12 mouse cellular contexts compared by ENCODE assay signal in the genomic region with DNA sequence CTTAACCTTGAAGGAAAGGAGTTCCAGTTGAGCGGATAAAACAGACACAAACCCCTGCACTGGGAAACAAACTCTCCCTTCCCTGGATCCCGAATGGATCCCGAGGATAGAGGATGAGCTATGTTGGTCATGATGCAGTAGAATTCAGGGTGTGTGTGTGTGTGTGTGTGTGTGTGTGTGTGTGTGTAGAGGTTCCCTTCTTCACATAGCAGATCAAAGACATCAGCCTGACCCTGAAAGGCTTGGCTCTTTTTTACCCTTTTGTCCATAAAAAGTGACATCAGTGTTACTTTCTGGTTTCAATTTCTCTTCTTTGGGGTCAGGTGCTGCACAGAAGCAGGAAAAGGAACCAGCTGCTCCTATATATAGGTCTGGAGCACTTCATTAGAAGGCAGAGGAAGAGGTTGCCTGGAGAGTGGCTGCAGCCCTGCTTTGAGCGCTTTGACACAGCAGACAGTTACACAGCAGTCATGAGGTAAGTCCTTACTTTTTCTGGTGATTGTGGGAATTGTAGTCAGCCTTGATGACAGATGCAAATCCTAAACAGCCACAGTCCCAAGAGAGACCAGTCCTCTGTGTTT. TPM values are rescaled to one million over a fixed set of nuclear protein-coding genes. Genes with fewer than 3 reads are reported as not detected.
DNase-seq lines count a peak whose midpoint lies in the region; ATAC-seq and TF ChIP-seq lines count a peak whose summit lies in the region.
"Had no signal": no experiment of that assay in that cellular context is flagged by ENCODE, and none has a peak within 500 bp of the region (broad histone marks: within the 10 kb centered on the region; RNA-seq: fewer than 3 reads in every experiment).

No protein-coding gene starts in this region.

- peaks cover 8% of the 10 kb centered on the region; the same call in 1 of the 2 replicates for H3K4me1 ChIP-seq in lung, postnatal 0 days (ENCODE audit: insufficient read depth, low read depth, low read length)
- H3K4me1 ChIP-seq in forebrain, embryonic 15.5 days, result no peaks in the 10 kb centered on the region

- H3K4me2 ChIP-seq in lung, postnatal 0 days (replicated peaks; ENCODE audit: low read depth, low read length), result no peak overlapping the region
- no peak overlapping the region for H3K4me2 ChIP-seq in forebrain, embryonic 15.5 days (replicated peaks)
- H3K4me2 ChIP-seq: heart, embryonic 12.5 days; lung, embryonic 14.5 days had no signal

- TF ChIP-seq CTCF in lung, postnatal 0 days (IDR thresholded peaks at IDR 0.05), result no peak

- H3K27me3 ChIP-seq in lung, postnatal 0 days (replicated peaks; ENCODE audit: insufficient read depth, low read length), result no peaks in the 10 kb centered on the region
- H3K27me3 ChIP-seq in forebrain, embryonic 15.5 days, result no peaks in the 10 kb centered on the region
- H3K27me3 ChIP-seq: heart, embryonic 12.5 days had no signal

- 73% methylated on average over 4 of the region's 4 CpGs for WGBS in lung, postnatal 0 days
- WGBS in forebrain, embryonic 15.5 days, result 81% methylated on average over 4 of the region's 4 CpGs

- ATAC-seq in lung, postnatal 0 days, result 0 out of 2 replicates have a peak, but pooled peaks have one; percentile 33
- no peak for ATAC-seq in forebrain, embryonic 15.5 days (replicated peaks)
- ATAC-seq: forebrain, embryonic 16.5 days had no signal

- no peak overlapping the region for H3K4me3 ChIP-seq in lung, postnatal 0 days (ENCODE audit: low read depth, low read length)
- H3K4me3 ChIP-seq in forebrain, embryonic 15.5 days, result no peak overlapping the region
- H3K4me3 ChIP-seq: heart, embryonic 12.5 days had no signal

- H3K9ac ChIP-seq in lung, postnatal 0 days (replicated peaks; ENCODE audit: low read depth), result no peak overlapping the region
- H3K9ac ChIP-seq in forebrain, embryonic 15.5 days (replicated peaks), result no peak overlapping the region
- H3K9ac ChIP-seq: heart, embryonic 12.5 days; lung, embryonic 14.5 days had no signal

- no peaks in the 10 kb centered on the region for H3K9me3 ChIP-seq in lung, postnatal 0 days (ENCODE audit: low read length)
- H3K9me3 ChIP-seq in forebrain, embryonic 15.5 days, result no peaks in the 10 kb centered on the region
- H3K9me3 ChIP-seq: heart, embryonic 12.5 days had no signal

- no peak for TF ChIP-seq EP300 in lung, postnatal 0 days (IDR thresholded peaks at IDR 0.05)

- no peak overlapping the region for H3K27ac ChIP-seq in lung, postnatal 0 days (ENCODE audit: low read length)
- no peak overlapping the region for H3K27ac ChIP-seq in forebrain, embryonic 15.5 days (replicated peaks)

- peak; percentile 92 for DNase-seq in heart, adult 11 months
- DNase-seq in heart, adult 8-10 months (ENCODE audit: low spot score), result no peak
- peak; percentile 8 for DNase-seq in lung, postnatal 0 days (ENCODE audit: low spot score)
- no peak for DNase-seq in lung, postnatal 36 days
- peak; percentile 23 for DNase-seq in kidney, adult 18-20 months
- DNase-seq in naive thymus-derived CD4-positive, alpha-beta T cell, adult 2 months (ENCODE audit: low read depth), result peak; percentile 54
- DNase-seq in cerebellum, adult 18-20 months, result no peak
- DNase-seq: lung, embryonic 14.5 days had no signal

- 0 out of 2 replicates have a peak, but pooled peaks cover 4% of the 10 kb centered on the region for H3K36me3 ChIP-seq in lung, postnatal 0 days (ENCODE audit: insufficient read depth, low read length)
- H3K36me3 ChIP-seq in forebrain, embryonic 15.5 days, result no peaks in the 10 kb centered on the region

RNA-seq across cellular contexts. Expression of a gene that starts 13.3 kb away (rescaled TPM):
- 1 to 10 TPM; 1.8 to 4.4 (median 3.9) TPM for total RNA-seq in heart, adult 8-10 months (2022)
- polyA plus RNA-seq in lung, postnatal 0 days (2015; fragmentation: Nextera tagmentation; extraction: Ambion mirVana), result 7.1 and 9.6 TPM in 2 replicates
- 1.1 and 1.3 TPM in 2 replicates for polyA plus RNA-seq in forebrain, embryonic 15.5 days (2015; fragmentation: Nextera tagmentation; extraction: Ambion mirVana)

RNA-seq across cellular contexts. Expression of a gene that starts 19.5 kb away (rescaled TPM):
- total RNA-seq in heart, adult 8-10 months (2022), result 1 to 10 TPM; 3.2 to 4.4 (median 3.7) TPM
- polyA plus RNA-seq in lung, postnatal 0 days (2015; fragmentation: Nextera tagmentation; extraction: Ambion mirVana), result 9.1 and 10.7 TPM in 2 replicates
- polyA plus RNA-seq in forebrain, embryonic 15.5 days (2015; fragmentation: Nextera tagmentation; extraction: Ambion mirVana), result 8.0 TPM in 2 replicates

RNA-seq across cellular contexts. Expression of a gene that starts 31.8 kb away (rescaled TPM):
- 1 to 10 TPM; 1.4 to 3.8 (median 2.1) TPM for total RNA-seq in heart, adult 8-10 months (2022)
- 0.90 and 1.1 TPM in 2 replicates for polyA plus RNA-seq in lung, postnatal 0 days (2015; fragmentation: Nextera tagmentation; extraction: Ambion mirVana)
- 0.39 and 0.41 TPM in 2 replicates for polyA plus RNA-seq in forebrain, embryonic 15.5 days (2015; fragmentation: Nextera tagmentation; extraction: Ambion mirVana)
- polyA plus RNA-seq: embryonic facial prominence, embryonic 11.5 days had no signal

RNA-seq across cellular contexts. Expression of a gene that starts 37.8 kb away (rescaled TPM):
- 1 to 10 TPM; 1.4 to 1.8 (median 1.5) TPM for total RNA-seq in heart, adult 8-10 months (2022)
- 2.0 and 2.3 TPM in 2 replicates for polyA plus RNA-seq in lung, postnatal 0 days (2015; fragmentation: Nextera tagmentation; extraction: Ambion mirVana)
- polyA plus RNA-seq in forebrain, embryonic 15.5 days (2015; fragmentation: Nextera tagmentation; extraction: Ambion mirVana), result 0.13 and 0.20 TPM in 2 replicates
- polyA plus RNA-seq: embryonic facial prominence, embryonic 11.5 days; lung, embryonic 14.5 days had no signal

RNA-seq across cellular contexts. Expression of a gene that starts 42.7 kb away (rescaled TPM):
- 10 to 100 TPM; 22.6 to 27.5 (median 24.7) TPM for total RNA-seq in heart, adult 8-10 months (2022)
- polyA plus RNA-seq in lung, postnatal 0 days (2015; fragmentation: Nextera tagmentation; extraction: Ambion mirVana), result 46.4 and 54.9 TPM in 2 replicates
- 14.9 and 16.6 TPM in 2 replicates for polyA plus RNA-seq in forebrain, embryonic 15.5 days (2015; fragmentation: Nextera tagmentation; extraction: Ambion mirVana)

Comparison
In these comparisons a context has a peak if more than half of its experiments do, and no peak if none do; other contexts are left out.
1. DNase-seq: peak in heart, adult 11 months (single experiment), lung, postnatal 0 days (single experiment), kidney, adult 18-20 months (single experiment) and naive thymus-derived CD4-positive, alpha-beta T cell, adult 2 months (single experiment); none in heart, adult 8-10 months (single experiment), lung, postnatal 36 days (single experiment) and cerebellum, adult 18-20 months (0 of 2).